ENCODE assay signal across 8 mouse cellular contexts in genomic region chr19:3323201-3323621, GRCm38 (mm10). TPM values are rescaled to one million over a fixed set of nuclear protein-coding genes. Genes with fewer than 3 reads are reported as not detected.
A peak's percentile ranks its signal among the peaks of the same experiment; 100 is the strongest.
DNase-seq lines count a peak whose midpoint lies in the region; ATAC-seq and TF ChIP-seq lines count a peak whose summit lies in the region.

No protein-coding gene starts in this region.

- DNase-seq in c-Kit-positive CD71-positive TER-119-negative erythroid progenitor cells, embryonic 14.5 days (ENCODE audit: low read depth): peak; percentile 77
- DNase-seq in forebrain, embryonic 10.5 days (ENCODE audit: extremely low spot score, low spot score): peak; percentile 78
- peak; percentile 94 for DNase-seq in kidney, postnatal 14 days
- DNase-seq in lung, adult 2 months: peak; percentile 86
- DNase-seq in thymus, adult 18-20 months: peak; percentile 74 to 77

- no peak for TF ChIP-seq CTCF in E14TG2a.4 (conservative IDR thresholded peaks at IDR 0.05; ENCODE audit: low read length)
- no peak for TF ChIP-seq CTCF in lung, adult 2 months (IDR thresholded peaks at IDR 0.05; ENCODE audit: insufficient read depth, low read length)

- peak overlapping the region; percentile 76 for H3K27ac ChIP-seq in forebrain, embryonic 10.5 days
- peak overlapping the region; percentile 98 for H3K27ac ChIP-seq in heart, embryonic 15.5 days
- no peak overlapping the region for H3K27ac ChIP-seq in neural tube, embryonic 14.5 days (ENCODE audit: low read depth, low read length)

- H3K4me3 ChIP-seq in E14TG2a.4 (replicated peaks; ENCODE audit: low read length): peak overlapping the region; percentile 91
- H3K4me3 ChIP-seq in forebrain, embryonic 10.5 days: peak overlapping the region; percentile 65
- peak overlapping the region; percentile 88 for H3K4me3 ChIP-seq in heart, embryonic 15.5 days
- peak overlapping the region; percentile 92 for H3K4me3 ChIP-seq in lung, adult 2 months (replicated peaks; ENCODE audit: extremely low read depth, low read depth, low read length)
- H3K4me3 ChIP-seq in neural tube, embryonic 14.5 days (ENCODE audit: low read depth, low read length): peak overlapping the region; percentile 50

- H3K27me3 ChIP-seq in E14TG2a.4 (ENCODE audit: insufficient read depth, low read length): peaks cover 37% of the 10 kb centered on the region
- H3K27me3 ChIP-seq in forebrain, embryonic 10.5 days (ENCODE audit: poor library complexity, severe bottlenecking): peaks cover 73% of the 10 kb centered on the region
- no peaks in the 10 kb centered on the region for H3K27me3 ChIP-seq in heart, embryonic 15.5 days
- peaks cover 21% of the 10 kb centered on the region for H3K27me3 ChIP-seq in neural tube, embryonic 14.5 days (ENCODE audit: control insufficient read depth, insufficient read depth, low read length)

- TF ChIP-seq POLR2A in lung, adult 2 months (IDR thresholded peaks at IDR 0.05; ENCODE audit: borderline replicate concordance, extremely low read depth, low read depth, low read length): peak; percentile 84

- peak overlapping the region; percentile 79 for H3K9ac ChIP-seq in heart, embryonic 15.5 days
- H3K9ac ChIP-seq in neural tube, embryonic 14.5 days (replicated peaks; ENCODE audit: low read depth, low read length): peak overlapping the region; percentile 44; the same call in 1 of the 2 replicates

- H3K4me1 ChIP-seq in E14TG2a.4 (replicated peaks; ENCODE audit: low read depth, low read length): peaks cover 56% of the 10 kb centered on the region
- peaks cover 53% of the 10 kb centered on the region for H3K4me1 ChIP-seq in forebrain, embryonic 10.5 days
- peaks cover 36% of the 10 kb centered on the region for H3K4me1 ChIP-seq in heart, embryonic 15.5 days (replicated peaks)
- H3K4me1 ChIP-seq in lung, adult 2 months (ENCODE audit: control insufficient read depth, insufficient read depth, low read length): peaks cover 15% of the 10 kb centered on the region
- peaks cover 10% of the 10 kb centered on the region; the same call in 1 of the 2 replicates for H3K4me1 ChIP-seq in neural tube, embryonic 14.5 days (ENCODE audit: control insufficient read depth, insufficient read depth, low read length)

- H3K36me3 ChIP-seq in E14TG2a.4 (ENCODE audit: insufficient read depth, low read length): no peaks in the 10 kb centered on the region
- H3K36me3 ChIP-seq in forebrain, embryonic 10.5 days (replicated peaks): no peaks in the 10 kb centered on the region
- H3K36me3 ChIP-seq in heart, embryonic 15.5 days: no peaks in the 10 kb centered on the region
- H3K36me3 ChIP-seq in neural tube, embryonic 14.5 days (ENCODE audit: control insufficient read depth, insufficient read depth, low read length): no peaks in the 10 kb centered on the region

- H3K9me3 ChIP-seq in E14TG2a.4 (ENCODE audit: low read length): no peaks in the 10 kb centered on the region
- H3K9me3 ChIP-seq in forebrain, embryonic 10.5 days: no peaks in the 10 kb centered on the region
- H3K9me3 ChIP-seq in heart, embryonic 15.5 days (replicated peaks): no peaks in the 10 kb centered on the region
- no peaks in the 10 kb centered on the region for H3K9me3 ChIP-seq in neural tube, embryonic 14.5 days (ENCODE audit: control insufficient read depth, low read length)

- peak overlapping the region; percentile 98 for H3K4me2 ChIP-seq in heart, embryonic 15.5 days
- peak overlapping the region; percentile 57 for H3K4me2 ChIP-seq in neural tube, embryonic 14.5 days (ENCODE audit: low read depth, low read length)

- under 1% methylated on average over 47 of the region's 47 CpGs for WGBS in forebrain, embryonic 10.5 days
- WGBS in heart, embryonic 15.5 days: under 1% methylated on average over 47 of the region's 47 CpGs
- WGBS in lung, adult 2 months: under 1% methylated on average over 47 of the region's 47 CpGs
- WGBS in neural tube, embryonic 14.5 days: 1% methylated on average over 46 of the region's 47 CpGs

- ATAC-seq in heart, embryonic 15.5 days (replicated peaks; ENCODE audit: insufficient number of reproducible peaks, insufficient read depth, low FRiP score, low read depth): peak; percentile 86
- peak; percentile 75 for ATAC-seq in neural tube, embryonic 14.5 days (ENCODE audit: low read depth)

RNA-seq across cellular contexts. Expression of gene Cpt1a, which starts 1.1 kb away (rescaled TPM):
- 5.5 and 6.0 TPM in 2 replicates for polyA plus RNA-seq in forebrain, embryonic 10.5 days (2016; fragmentation: Nextera tagmentation; extraction: Ambion mirVana)
- polyA plus RNA-seq in heart, embryonic 15.5 days (2015; fragmentation: Nextera tagmentation; extraction: Ambion mirVana): 25.7 and 36.0 TPM in 2 replicates
- polyA plus RNA-seq in lung, adult 2 months (2012; rRNA removed): 126 and 134 TPM in 2 replicates
- polyA plus RNA-seq in neural tube, embryonic 14.5 days (2014; fragmentation: Nextera tagmentation; extraction: Ambion mirVana): 10.0 and 20.5 TPM in 2 replicates

RNA-seq across cellular contexts. Expression of gene Ighmbp2, which starts 40.4 kb away (rescaled TPM):
- polyA plus RNA-seq in forebrain, embryonic 10.5 days (2016; fragmentation: Nextera tagmentation; extraction: Ambion mirVana): 11.4 and 11.5 TPM in 2 replicates
- 5.3 and 7.0 TPM in 2 replicates for polyA plus RNA-seq in heart, embryonic 15.5 days (2015; fragmentation: Nextera tagmentation; extraction: Ambion mirVana)
- polyA plus RNA-seq in lung, adult 2 months (2012; rRNA removed): 5.8 and 7.5 TPM in 2 replicates
- polyA plus RNA-seq in neural tube, embryonic 14.5 days (2014; fragmentation: Nextera tagmentation; extraction: Ambion mirVana): 9.6 TPM in 2 replicates

RNA-seq across cellular contexts. Expression of gene Mrpl21, which starts 40.5 kb away (rescaled TPM):
- 137 and 145 TPM in 2 replicates for polyA plus RNA-seq in forebrain, embryonic 10.5 days (2016; fragmentation: Nextera tagmentation; extraction: Ambion mirVana)
- polyA plus RNA-seq in heart, embryonic 15.5 days (2015; fragmentation: Nextera tagmentation; extraction: Ambion mirVana): 83.5 and 94.8 TPM in 2 replicates
- polyA plus RNA-seq in lung, adult 2 months (2012; rRNA removed): 26.9 and 29.5 TPM in 2 replicates
- 99.7 and 104 TPM in 2 replicates for polyA plus RNA-seq in neural tube, embryonic 14.5 days (2014; fragmentation: Nextera tagmentation; extraction: Ambion mirVana)
